Mouse (Mus musculus): Measurements from ENCODE around the gene Ap1g2.
A peak's percentile ranks its signal among the peaks of the same experiment; 100 is the strongest.

The Ap1g2 gene

GRCm38 (mm10) chr14:55105836-55106809 is at the start of gene Ap1g2:
Ap1g2 (minus strand) TSS chr14:55106593.
- peak; percentile 87 for DNase-seq

- no peak for DNase-seq
These were observed 46.6 kb upstream of the Ap1g2 start for GRCm38 (mm10) chr14:55152951-55153481.

GRCm38 (mm10) chr14:55152174-55152573 is 45.8 kb upstream of the Ap1g2 start:
- no peak for DNase-seq

- DNase-seq, result no peak
These were observed 44.6 kb upstream of the Ap1g2 start for GRCm38 (mm10) chr14:55150985-55151384.

- DNase-seq, result no peak
These were observed 42.6 kb upstream of the Ap1g2 start for GRCm38 (mm10) chr14:55149041-55149440.

- DNase-seq, result peak; percentile 69
These were observed 42.0 kb upstream of the Ap1g2 start for GRCm38 (mm10) chr14:55148363-55148915.

GRCm38 (mm10) chr14:55146829-55147401 is 40.5 kb upstream of the Ap1g2 start:
- no peak for DNase-seq

- DNase-seq, result no peak
These were observed 39.9 kb upstream of the Ap1g2 start for GRCm38 (mm10) chr14:55146324-55146723.

- DNase-seq, result no peak
These were observed 32.9 kb upstream of the Ap1g2 start for GRCm38 (mm10) chr14:55139313-55139712.

GRCm38 (mm10) chr14:55135676-55136075 is 29.3 kb upstream of the Ap1g2 start:
- DNase-seq, result no peak

- DNase-seq, result no peak
These were observed 20.1 kb upstream of the Ap1g2 start for GRCm38 (mm10) chr14:55126521-55126920.

GRCm38 (mm10) chr14:55125711-55126110 is 19.3 kb upstream of the Ap1g2 start:
- no peak for DNase-seq

- no peak for DNase-seq
These were observed 16.0 kb upstream of the Ap1g2 start for GRCm38 (mm10) chr14:55122359-55122758.

GRCm38 (mm10) chr14:55121947-55122346 is 15.6 kb upstream of the Ap1g2 start:
- DNase-seq, result peak; percentile 76

- DNase-seq, result no peak
These were observed 13.2 kb upstream of the Ap1g2 start for GRCm38 (mm10) chr14:55119421-55120134.

GRCm38 (mm10) chr14:55118852-55119251 is 12.5 kb upstream of the Ap1g2 start:
- DNase-seq, result no peak

- peak; percentile 69 for DNase-seq
These were observed 10.2 kb upstream of the Ap1g2 start, which contains the start of gene Jph4 for GRCm38 (mm10) chr14:55116425-55117200. Jph4 (minus strand) TSS chr14:55116935.

GRCm38 (mm10) chr14:55115846-55116245 is 9.5 kb upstream of the Ap1g2 start:
- DNase-seq, result no peak

- peak; percentile 71 for DNase-seq
These were observed 8.6 kb upstream of the Ap1g2 start for GRCm38 (mm10) chr14:55114759-55115701.

GRCm38 (mm10) chr14:55113975-55114645 is 7.7 kb upstream of the Ap1g2 start:
- DNase-seq, result peak; percentile 60

Data from right cerebral cortex, postnatal 14 days (tissue).